Mouse (Mus musculus): ENCODE measurements around the gene Negr1.

GRCm38 (mm10) chr3:156848385-156848784 is 286.8 kb downstream of the Negr1 start:
- no peak for TF ChIP-seq POLR2A (IDR thresholded peaks at IDR 0.05; ENCODE audit: extremely low read depth, insufficient read depth, low read length)
- TF ChIP-seq CTCF (IDR thresholded peaks at IDR 0.05; ENCODE audit: extremely low read depth, insufficient read depth, low read length) = no peak
